Mouse (Mus musculus): ENCODE results near the gene Nf2. TPM values are rescaled to one million over a fixed set of nuclear protein-coding genes. Genes with fewer than 3 reads are reported as not detected.
"Not testable (repeated sequence)": the region's sequence is repeated elsewhere in the genome, so short reads cannot be mapped to it uniquely, and the experiment has no call there.

Nf2 gene
- total RNA-seq, 2 experiments from 2014 or later: 50.7 to 59.7 TPM

GRCm38 (mm10) chr11:4833295-4833939 lies 15.9 kb downstream of the Nf2 start:
- intact Hi-C loops (cut with DNase I): no loop called here
- TF ChIP-seq CTCF (IDR thresholded peaks at IDR 0.05): no peak
- no peak for DNase-seq
- Histone ChIP-seq H3K4me3 (no peak overlapping the region), H3K27ac (no peak overlapping the region; the same call in 1 of the 2 replicates)

GRCm38 (mm10) chr11:4831066-4831465 lies 18.3 kb downstream of the Nf2 start:
- DNase-seq: no peak
- intact Hi-C loops (cut with DNase I): no loop called here
- TF ChIP-seq CTCF (IDR thresholded peaks at IDR 0.05): no peak
- no peak overlapping the region for H3K27ac ChIP-seq
- no peak overlapping the region for H3K4me3 ChIP-seq

GRCm38 (mm10) chr11:4827916-4828315 lies 21.4 kb downstream of the Nf2 start:
- no peak overlapping the region for H3K4me3 ChIP-seq
- intact Hi-C loops (cut with DNase I): loop anchor here (10.0 kb wide), 1 partner anchor 323 kb away; no protein-coding TSS in a partner anchor
- DNase-seq: no peak

GRCm38 (mm10) chr11:4827340-4827739 lies 22.0 kb downstream of the Nf2 start:
- Histone ChIP-seq H3K27ac (no peak overlapping the region), H3K4me3 (no peak overlapping the region)
- intact Hi-C loops (cut with DNase I): loop anchor here (10.0 kb wide), 1 partner anchor 323 kb away; no protein-coding TSS in a partner anchor
- TF ChIP-seq CTCF (IDR thresholded peaks at IDR 0.05): no peak
- no peak for DNase-seq

More at GRCm38 (mm10) chr11:4827916-4828315, 21.4 kb downstream of the Nf2 start:
- no peak overlapping the region for H3K27ac ChIP-seq
- TF ChIP-seq CTCF (IDR thresholded peaks at IDR 0.05): no peak

- intact Hi-C loops (cut with DNase I): loop anchor here (10.0 kb wide), 1 partner anchor 321 kb away; no protein-coding TSS in a partner anchor
- no peak for DNase-seq
- Histone ChIP-seq H3K4me3 (no peak overlapping the region), H3K27ac (no peak overlapping the region)
- TF ChIP-seq CTCF (IDR thresholded peaks at IDR 0.05): no peak
Measured at GRCm38 (mm10) chr11:4826152-4826778, 23.1 kb downstream of the Nf2 start.

GRCm38 (mm10) chr11:4823655-4824312 lies 25.6 kb downstream of the Nf2 start:
- intact Hi-C loops (cut with DNase I): loop anchor here (5.0 to 10.0 kb wide), 3 partner anchors 91 to 386 kb away; no protein-coding TSS in a partner anchor
- no peak overlapping the region for H3K27ac ChIP-seq
- TF ChIP-seq CTCF (IDR thresholded peaks at IDR 0.05): no peak
- H3K4me3 ChIP-seq: no peak overlapping the region
- DNase-seq: no peak

GRCm38 (mm10) chr11:4822446-4822842 lies 26.9 kb downstream of the Nf2 start:
- DNase-seq, H3K27ac ChIP-seq, H3K4me3 ChIP-seq: not testable (repeated sequence)
- intact Hi-C loops (cut with DNase I): loop anchor here (5.0 to 10.0 kb wide), 3 partner anchors 90 to 385 kb away; no protein-coding TSS in a partner anchor
- peak; percentile 28 for TF ChIP-seq CTCF (IDR thresholded peaks at IDR 0.05)

GRCm38 (mm10) chr11:4821492-4822445 lies 27.6 kb downstream of the Nf2 start:
- intact Hi-C loops (cut with DNase I): loop anchor here (5.0 to 10.0 kb wide), 3 partner anchors 89 to 384 kb away; no protein-coding TSS in a partner anchor
- peak; percentile 72 for TF ChIP-seq CTCF (IDR thresholded peaks at IDR 0.05)
- no peak for DNase-seq
- Histone ChIP-seq H3K27ac (no peak overlapping the region), H3K4me3 (no peak overlapping the region)

- Histone ChIP-seq H3K27ac (no peak overlapping the region), H3K4me3 (no peak overlapping the region)
- TF ChIP-seq CTCF (IDR thresholded peaks at IDR 0.05): no peak
- DNase-seq: no peak
- intact Hi-C loops (cut with DNase I): no loop called here
Measured at GRCm38 (mm10) chr11:4814507-4815450, 34.6 kb downstream of the Nf2 start.

- no peak for DNase-seq
- Histone ChIP-seq H3K27ac (no peak overlapping the region), H3K4me3 (no peak overlapping the region)
- no peak for TF ChIP-seq CTCF (IDR thresholded peaks at IDR 0.05)
- intact Hi-C loops (cut with DNase I): no loop called here
Measured at GRCm38 (mm10) chr11:4808311-4808710, 41.0 kb downstream of the Nf2 start.
